Mouse (Mus musculus): Measurements from ENCODE around the gene Slc25a25. TPM values are rescaled to one million over a fixed set of nuclear protein-coding genes. Genes with fewer than 3 reads are reported as not detected.

The Slc25a25 gene
- polyA plus RNA-seq, 1 experiment, result 12.8 TPM

GRCm38 (mm10) chr2:32455101-32455500 lies 3.9 kb upstream of the Slc25a25 start:
- Histone ChIP-seq H3K27ac (ENCODE audit: insufficient read depth, low read length) (no peak overlapping the region; the same call in 1 of the 2 replicates), H3K27me3 (ENCODE audit: control insufficient read depth, insufficient read depth, low read length, poor library complexity, severe bottlenecking) (no peaks in the 10 kb centered on the region), H3K9ac (ENCODE audit: low read depth, poor library complexity, severe bottlenecking) (no peak overlapping the region), H3K9me3 (replicated peaks; ENCODE audit: control insufficient read depth, insufficient read depth, low read length, poor library complexity, severe bottlenecking) (no peaks in the 10 kb centered on the region), H3K4me1 (ENCODE audit: control insufficient read depth, insufficient read depth, low read length) (no peaks in the 10 kb centered on the region), H3K36me3 (ENCODE audit: control insufficient read depth, insufficient read depth, low read length, poor library complexity, severe bottlenecking) (no peaks in the 10 kb centered on the region), H3K4me3 (ENCODE audit: low read depth, low read length) (no peak overlapping the region)
- TF ChIP-seq POLR2A (IDR thresholded peaks at IDR 0.05; ENCODE audit: insufficient read depth, low read length) (no peak), CTCF (IDR thresholded peaks at IDR 0.05; ENCODE audit: low read depth, low read length) (no peak), EP300 (IDR thresholded peaks at IDR 0.05; ENCODE audit: insufficient read depth, low read depth, low read length) (no peak)

DNA sequence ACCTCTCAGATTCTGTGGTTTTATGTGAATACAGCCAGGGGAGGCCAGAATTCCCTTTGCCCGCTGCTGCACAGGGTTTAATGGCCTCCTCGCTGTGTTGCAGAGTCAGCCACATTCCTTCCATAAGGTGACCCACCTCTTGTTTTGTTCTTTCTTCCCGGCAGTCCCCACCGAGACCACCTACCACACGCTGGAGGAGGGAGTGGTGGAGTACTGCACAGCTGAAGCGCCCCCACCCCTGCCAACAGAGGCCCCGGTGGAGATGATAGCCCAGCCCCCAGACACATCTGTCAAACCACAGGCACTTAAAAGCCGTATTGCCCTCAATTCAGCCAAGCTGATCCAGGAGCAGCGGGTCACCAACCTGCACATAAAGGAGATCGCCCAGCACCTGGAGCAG lies 3.4 kb upstream of the Slc25a25 start:
- H3K4me1 ChIP-seq (ENCODE audit: control insufficient read depth, insufficient read depth, low read length), result no peaks in the 10 kb centered on the region
- H3K27me3 ChIP-seq (ENCODE audit: control insufficient read depth, insufficient read depth, low read length, poor library complexity, severe bottlenecking), result 0 out of 2 replicates have a peak, but pooled peaks cover 2% of the 10 kb centered on the region
- TF ChIP-seq CTCF (IDR thresholded peaks at IDR 0.05; ENCODE audit: low read depth, low read length) (no peak), POLR2A (IDR thresholded peaks at IDR 0.05; ENCODE audit: insufficient read depth, low read length) (no peak), EP300 (IDR thresholded peaks at IDR 0.05; ENCODE audit: insufficient read depth, low read depth, low read length) (peak; percentile 66; the same call in 1 of the 2 replicates)
- no peaks in the 10 kb centered on the region for H3K9me3 ChIP-seq (replicated peaks; ENCODE audit: control insufficient read depth, insufficient read depth, low read length, poor library complexity, severe bottlenecking)
- H3K9ac ChIP-seq (ENCODE audit: low read depth, poor library complexity, severe bottlenecking), result no peak overlapping the region
- no peaks in the 10 kb centered on the region for H3K36me3 ChIP-seq (ENCODE audit: control insufficient read depth, insufficient read depth, low read length, poor library complexity, severe bottlenecking)
- H3K27ac ChIP-seq (ENCODE audit: insufficient read depth, low read length), result peak overlapping the region; percentile 81
- H3K4me3 ChIP-seq (ENCODE audit: low read depth, low read length), result peak overlapping the region; percentile 23; the same call in 1 of the 2 replicates

DNA sequence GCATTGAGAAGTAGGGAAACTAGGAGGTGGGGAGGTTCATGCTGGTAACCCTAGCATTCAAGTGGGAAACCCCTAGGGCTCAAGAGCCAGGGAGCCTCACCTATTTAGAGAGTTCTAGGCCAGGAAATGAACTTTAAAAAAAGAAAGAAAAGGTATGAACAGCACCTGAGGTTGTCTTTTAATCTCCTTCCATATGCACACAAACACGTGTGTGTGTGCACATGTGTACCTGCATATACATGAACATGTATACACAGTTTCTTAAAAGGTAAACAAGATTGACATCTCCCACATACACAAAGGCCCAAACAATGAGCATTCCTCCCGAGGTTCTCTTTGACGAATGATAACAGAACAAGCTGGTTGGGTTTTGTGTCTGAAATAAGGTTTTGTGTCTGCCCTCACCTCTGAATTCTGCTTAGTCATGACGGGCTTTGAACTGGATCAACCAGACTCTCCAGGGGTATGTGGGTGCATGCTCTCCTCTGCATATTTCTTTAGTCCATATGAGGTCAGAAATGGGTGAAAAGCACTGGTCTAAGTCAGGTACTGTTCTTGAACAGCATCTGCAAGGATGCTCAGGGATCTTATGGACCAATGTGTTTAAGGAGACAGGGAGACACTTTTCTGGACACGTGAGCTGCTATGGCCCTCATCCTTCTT lies 2.5 kb upstream of the Slc25a25 start:
- Histone ChIP-seq H3K27ac (ENCODE audit: insufficient read depth, low read length) (peak overlapping the region; percentile 81), H3K4me1 (ENCODE audit: control insufficient read depth, insufficient read depth, low read length) (no peaks in the 10 kb centered on the region), H3K9me3 (replicated peaks; ENCODE audit: control insufficient read depth, insufficient read depth, low read length, poor library complexity, severe bottlenecking) (no peaks in the 10 kb centered on the region), H3K27me3 (ENCODE audit: control insufficient read depth, insufficient read depth, low read length, poor library complexity, severe bottlenecking) (0 out of 2 replicates have a peak, but pooled peaks cover 2% of the 10 kb centered on the region), H3K36me3 (ENCODE audit: control insufficient read depth, insufficient read depth, low read length, poor library complexity, severe bottlenecking) (no peaks in the 10 kb centered on the region), H3K9ac (ENCODE audit: low read depth, poor library complexity, severe bottlenecking) (no peak overlapping the region), H3K4me3 (ENCODE audit: low read depth, low read length) (no peak overlapping the region)
- no peak for TF ChIP-seq EP300 (IDR thresholded peaks at IDR 0.05; ENCODE audit: insufficient read depth, low read depth, low read length)
- no peak for TF ChIP-seq CTCF (IDR thresholded peaks at IDR 0.05; ENCODE audit: low read depth, low read length)
- TF ChIP-seq POLR2A (IDR thresholded peaks at IDR 0.05; ENCODE audit: insufficient read depth, low read length), result no peak

GRCm38 (mm10) chr2:32452441-32452971 lies 1.3 kb upstream of the Slc25a25 start:
- TF ChIP-seq CTCF (IDR thresholded peaks at IDR 0.05; ENCODE audit: low read depth, low read length) (no peak), EP300 (IDR thresholded peaks at IDR 0.05; ENCODE audit: insufficient read depth, low read depth, low read length) (no peak), POLR2A (IDR thresholded peaks at IDR 0.05; ENCODE audit: insufficient read depth, low read length) (no peak)
- Histone ChIP-seq H3K27ac (ENCODE audit: insufficient read depth, low read length) (no peak overlapping the region), H3K36me3 (ENCODE audit: control insufficient read depth, insufficient read depth, low read length, poor library complexity, severe bottlenecking) (no peaks in the 10 kb centered on the region), H3K4me1 (ENCODE audit: control insufficient read depth, insufficient read depth, low read length) (no peaks in the 10 kb centered on the region), H3K9ac (ENCODE audit: low read depth, poor library complexity, severe bottlenecking) (peak overlapping the region; percentile 22), H3K27me3 (ENCODE audit: control insufficient read depth, insufficient read depth, low read length, poor library complexity, severe bottlenecking) (0 out of 2 replicates have a peak, but pooled peaks cover 2% of the 10 kb centered on the region), H3K9me3 (replicated peaks; ENCODE audit: control insufficient read depth, insufficient read depth, low read length, poor library complexity, severe bottlenecking) (no peaks in the 10 kb centered on the region), H3K4me3 (ENCODE audit: low read depth, low read length) (peak overlapping the region; percentile 55)

DNA sequence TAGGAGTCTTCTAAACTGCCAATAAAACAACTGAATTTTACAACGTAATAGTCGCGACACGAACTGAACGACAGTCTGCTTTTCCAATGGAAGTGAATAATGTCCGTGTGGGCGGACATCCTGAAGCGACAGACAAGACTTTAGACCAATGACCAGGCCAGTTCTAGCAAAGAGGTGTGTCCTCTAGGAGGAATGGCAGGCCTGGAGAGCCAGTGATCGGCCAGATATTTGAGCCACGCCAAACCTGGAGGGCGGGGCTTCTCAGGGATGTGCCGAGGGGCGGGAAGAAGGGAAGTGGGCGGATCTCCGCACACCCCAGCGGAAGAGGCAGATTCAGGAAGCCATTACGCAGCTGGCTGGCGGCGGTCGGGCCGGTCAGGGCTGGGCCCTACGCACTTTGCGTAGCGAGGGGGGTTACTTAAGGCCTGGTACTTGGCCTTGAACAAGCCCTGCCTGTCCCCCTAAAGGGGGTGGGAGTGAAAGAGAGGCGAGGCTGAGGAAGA lies 676 bp upstream of the Slc25a25 start:
- Histone ChIP-seq H3K9ac (ENCODE audit: low read depth, poor library complexity, severe bottlenecking) (peak overlapping the region; percentile 59), H3K27ac (ENCODE audit: insufficient read depth, low read length) (peak overlapping the region; percentile 90), H3K27me3 (ENCODE audit: control insufficient read depth, insufficient read depth, low read length, poor library complexity, severe bottlenecking) (0 out of 2 replicates have a peak, but pooled peaks cover 2% of the 10 kb centered on the region), H3K36me3 (ENCODE audit: control insufficient read depth, insufficient read depth, low read length, poor library complexity, severe bottlenecking) (no peaks in the 10 kb centered on the region), H3K4me3 (ENCODE audit: low read depth, low read length) (peak overlapping the region; percentile 59), H3K9me3 (replicated peaks; ENCODE audit: control insufficient read depth, insufficient read depth, low read length, poor library complexity, severe bottlenecking) (no peaks in the 10 kb centered on the region), H3K4me1 (ENCODE audit: control insufficient read depth, insufficient read depth, low read length) (no peaks in the 10 kb centered on the region)
- TF ChIP-seq EP300 (IDR thresholded peaks at IDR 0.05; ENCODE audit: insufficient read depth, low read depth, low read length), result no peak
- TF ChIP-seq POLR2A (IDR thresholded peaks at IDR 0.05; ENCODE audit: insufficient read depth, low read length), result no peak
- TF ChIP-seq CTCF (IDR thresholded peaks at IDR 0.05; ENCODE audit: low read depth, low read length), result no peak
